Mouse (Mus musculus): ENCODE measurements around the gene Sez6l.

GRCm38 (mm10) chr5:112454966-112455555 lies 121.9 kb downstream of the Sez6l start:
- TF ChIP-seq HCFC1 (IDR thresholded peaks at IDR 0.05; ENCODE audit: borderline replicate concordance, insufficient read depth, low read length) (no peak), ZNF384 (IDR thresholded peaks at IDR 0.05; ENCODE audit: low read depth, low read length) (no peak), MAFK (IDR thresholded peaks at IDR 0.05; ENCODE audit: insufficient read depth, low read depth, low read length) (no peak), ZC3H11A (IDR thresholded peaks at IDR 0.05; ENCODE audit: borderline replicate concordance, low read depth, low read length) (no peak)

Measured in ES-E14 (cell line).